ENCODE assay signal across 8 mouse cellular contexts in the genomic region with DNA sequence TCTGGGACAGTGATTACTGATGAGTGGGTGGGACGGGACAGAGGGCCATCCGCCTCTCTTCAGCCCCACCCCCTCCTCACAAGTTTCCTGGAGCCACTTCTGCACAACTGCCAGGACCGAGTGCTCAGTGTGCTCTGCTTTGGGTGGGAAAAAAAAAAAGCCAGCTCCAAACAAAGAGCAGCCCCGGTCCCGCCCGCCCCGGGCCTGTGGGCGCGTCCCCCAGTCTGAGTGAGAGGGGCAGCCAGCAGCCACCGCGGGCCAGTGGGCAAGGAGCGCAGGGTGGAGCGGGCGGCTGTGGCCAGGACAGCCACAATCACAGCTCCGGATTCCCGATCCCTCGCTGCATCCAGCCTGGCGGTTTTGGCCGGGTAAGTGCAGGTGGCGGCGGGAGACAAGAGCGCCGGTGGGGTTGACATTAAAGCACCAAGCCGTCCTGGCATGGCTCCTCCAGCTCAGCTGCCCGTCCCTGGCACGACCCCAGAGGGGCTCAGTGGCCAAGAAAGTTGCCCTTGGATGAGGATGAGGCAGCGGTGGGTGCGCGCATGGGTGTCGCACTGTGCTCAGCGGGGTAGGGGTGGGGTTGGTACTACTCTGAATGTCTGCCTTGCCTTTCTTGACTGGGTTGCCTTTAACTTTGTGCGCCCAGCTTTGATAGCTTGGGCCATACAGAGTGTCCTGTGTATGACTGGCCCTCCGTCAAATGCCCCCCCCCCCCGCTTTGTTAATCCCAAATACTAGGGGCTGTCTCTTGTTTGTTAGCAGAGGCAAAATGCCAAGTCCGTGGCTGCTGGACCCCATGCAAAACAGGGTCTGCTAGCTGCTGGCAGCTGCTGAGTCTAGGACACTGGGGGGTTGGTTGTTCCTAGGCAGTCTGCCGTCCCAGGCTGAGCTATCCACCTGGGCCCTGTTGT. TPM values are rescaled to one million over a fixed set of nuclear protein-coding genes. Genes with fewer than 3 reads are reported as not detected.
A peak's percentile ranks its signal among the peaks of the same experiment; 100 is the strongest.
DNase-seq lines count a peak whose midpoint lies in the region; ATAC-seq and TF ChIP-seq lines count a peak whose summit lies in the region.

A gene (plus strand): TSS at position 79 of the 911 bp plus-strand sequence.

- no peaks in the 10 kb centered on the region for H3K36me3 ChIP-seq in forebrain, postnatal 0 days (ENCODE audit: insufficient read depth)
- H3K36me3 ChIP-seq in hindbrain, embryonic 12.5 days: no peaks in the 10 kb centered on the region
- H3K36me3 ChIP-seq in liver, embryonic 14.5 days (replicated peaks; ENCODE audit: control insufficient read depth, insufficient read depth, low read depth): no peaks in the 10 kb centered on the region
- H3K36me3 ChIP-seq in neural tube, embryonic 15.5 days: no peaks in the 10 kb centered on the region

- ATAC-seq in cerebellum, adult (ENCODE audit: insufficient number of reproducible peaks, low FRiP score, low TSS enrichment): no peak
- peak; percentile 84 for ATAC-seq in forebrain, postnatal 0 days
- peak; percentile 85 for ATAC-seq in hindbrain, embryonic 12.5 days (ENCODE audit: low FRiP score)
- no peak for ATAC-seq in liver, embryonic 14.5 days (ENCODE audit: insufficient read depth)
- peak; percentile 78 for ATAC-seq in neural tube, embryonic 15.5 days (ENCODE audit: low FRiP score)
- no peak for ATAC-seq in activated CD4-positive, CD25-positive, alpha-beta regulatory T cell, adult 4 months

- TF ChIP-seq CTCF in forebrain, postnatal 0 days (IDR thresholded peaks at IDR 0.05; ENCODE audit: low read depth): no peak
- no peak for TF ChIP-seq CTCF in liver, embryonic 14.5 days (IDR thresholded peaks at IDR 0.05; ENCODE audit: low read depth)

- no peaks in the 10 kb centered on the region for H3K27me3 ChIP-seq in forebrain, postnatal 0 days (ENCODE audit: insufficient read depth, low read length)
- H3K27me3 ChIP-seq in hindbrain, embryonic 12.5 days: no peaks in the 10 kb centered on the region
- peaks cover 11% of the 10 kb centered on the region for H3K27me3 ChIP-seq in liver, embryonic 14.5 days (ENCODE audit: control insufficient read depth, insufficient read depth, low read length)
- H3K27me3 ChIP-seq in neural tube, embryonic 15.5 days (replicated peaks): no peaks in the 10 kb centered on the region

- no peaks in the 10 kb centered on the region for H3K9me3 ChIP-seq in forebrain, postnatal 0 days (ENCODE audit: low read length)
- H3K9me3 ChIP-seq in hindbrain, embryonic 12.5 days (replicated peaks): no peaks in the 10 kb centered on the region
- H3K9me3 ChIP-seq in liver, embryonic 14.5 days (ENCODE audit: control insufficient read depth, low read length): no peaks in the 10 kb centered on the region
- H3K9me3 ChIP-seq in neural tube, embryonic 15.5 days (replicated peaks): no peaks in the 10 kb centered on the region

- peak within 1 kb of the TSS; percentile 90 for H3K4me2 ChIP-seq in forebrain, postnatal 0 days (ENCODE audit: low read depth)
- peak within 1 kb of the TSS; percentile 82 for H3K4me2 ChIP-seq in hindbrain, embryonic 12.5 days (replicated peaks)
- peak within 1 kb of the TSS; percentile 33; the same call in 1 of the 2 replicates for H3K4me2 ChIP-seq in liver, embryonic 14.5 days (ENCODE audit: low read depth)
- peak within 1 kb of the TSS; percentile 89 for H3K4me2 ChIP-seq in neural tube, embryonic 15.5 days

- H3K4me3 ChIP-seq in forebrain, postnatal 0 days (ENCODE audit: low read depth, low read length): peak within 1 kb of the TSS; percentile 52
- H3K4me3 ChIP-seq in hindbrain, embryonic 12.5 days: peak within 1 kb of the TSS; percentile 48
- no peak within 1 kb of the TSS for H3K4me3 ChIP-seq in liver, embryonic 14.5 days (ENCODE audit: insufficient read depth in 1 of 2, low read depth in 2 of 2, low read length in 2 of 2)
- H3K4me3 ChIP-seq in neural tube, embryonic 15.5 days (replicated peaks): peak within 1 kb of the TSS; percentile 49

- WGBS in forebrain, postnatal 0 days: 2% methylated on average over 36 of the region's 36 CpGs
- WGBS in hindbrain, embryonic 12.5 days: 2% methylated on average over 36 of the region's 36 CpGs
- WGBS in liver, embryonic 14.5 days (ENCODE audit: insufficient replicate concordance): 6% methylated on average over 36 of the region's 36 CpGs
- WGBS in neural tube, embryonic 15.5 days: 1% methylated on average over 36 of the region's 36 CpGs

- no peak for TF ChIP-seq EP300 in liver, embryonic 14.5 days (IDR thresholded peaks at IDR 0.05; ENCODE audit: low read depth)

- peak within 1 kb of the TSS; percentile 82 for H3K27ac ChIP-seq in forebrain, postnatal 0 days (ENCODE audit: low read depth, low read length)
- H3K27ac ChIP-seq in hindbrain, embryonic 12.5 days: peak within 1 kb of the TSS; percentile 90
- H3K27ac ChIP-seq in liver, embryonic 14.5 days: no peak within 1 kb of the TSS
- H3K27ac ChIP-seq in neural tube, embryonic 15.5 days (replicated peaks): peak within 1 kb of the TSS; percentile 72

- DNase-seq in cerebellum, postnatal 10 days: peak; percentile 82 to 91
- peak; percentile 31 to 36 for DNase-seq in adrenal gland, adult 18-20 months (ENCODE audit: low spot score in 2 of 2)
- DNase-seq in forebrain, postnatal 0 days: peak; percentile 79
- no peak for DNase-seq in liver, embryonic 14.5 days (ENCODE audit: low read depth in 3 of 3, low spot score in 3 of 3)

- peak within 1 kb of the TSS; percentile 78 for H3K9ac ChIP-seq in forebrain, postnatal 0 days
- H3K9ac ChIP-seq in hindbrain, embryonic 12.5 days: peak within 1 kb of the TSS; percentile 81
- no peak within 1 kb of the TSS for H3K9ac ChIP-seq in liver, embryonic 14.5 days (replicated peaks)
- H3K9ac ChIP-seq in neural tube, embryonic 15.5 days (replicated peaks): peak within 1 kb of the TSS; percentile 69

- H3K4me1 ChIP-seq in forebrain, postnatal 0 days (ENCODE audit: insufficient read depth): peaks cover 11% of the 10 kb centered on the region; the same call in 1 of the 2 replicates
- peaks cover 39% of the 10 kb centered on the region for H3K4me1 ChIP-seq in hindbrain, embryonic 12.5 days
- H3K4me1 ChIP-seq in liver, embryonic 14.5 days (replicated peaks; ENCODE audit: control insufficient read depth in 2 of 2, insufficient read depth in 2 of 2, low read length in 1 of 2): no peaks in the 10 kb centered on the region
- peaks cover 27% of the 10 kb centered on the region for H3K4me1 ChIP-seq in neural tube, embryonic 15.5 days

RNA-seq across cellular contexts. Expression of the gene that starts here (rescaled TPM):
- 10 to 100 TPM in 1 of 2 experiments, 1 to 10 TPM in 1; 5.1 to 23.4 TPM for total RNA-seq in adrenal gland, adult 18-20 months (2021)
- 5.9 and 6.4 TPM in 2 replicates for total RNA-seq in forebrain, postnatal 0 days (2014; rRNA removed)
- polyA plus RNA-seq in forebrain, postnatal 0 days (2015; fragmentation: Nextera tagmentation; extraction: Ambion mirVana): 6.8 and 7.6 TPM in 2 replicates
- polyA plus RNA-seq in hindbrain, embryonic 12.5 days (2016; fragmentation: Nextera tagmentation; extraction: Ambion mirVana): 19.3 and 22.9 TPM in 2 replicates
- 0.07 and 0.08 TPM in 2 replicates for polyA plus RNA-seq in liver, embryonic 14.5 days (2012; rRNA removed)
- 0.11 and 0.23 TPM in 2 replicates for polyA plus RNA-seq in liver, embryonic 14.5 days (2014; fragmentation: Nextera tagmentation; extraction: Ambion mirVana)
- 3.7 and 4.5 TPM in 2 replicates for polyA plus RNA-seq in neural tube, embryonic 15.5 days (2015; fragmentation: Nextera tagmentation; extraction: Ambion mirVana)
- not detected for polyA plus RNA-seq in activated CD4-positive, CD25-positive, alpha-beta regulatory T cell, adult 4 months (2017; shearing (Covaris generic))

Comparison
In these comparisons a context has a peak if more than half of its experiments do, and no peak if none do; other contexts are left out.
1. DNase-seq: peak in cerebellum, postnatal 10 days (2 of 2), adrenal gland, adult 18-20 months (2 of 2) and forebrain, postnatal 0 days (single experiment); none in liver, embryonic 14.5 days (0 of 3).
2. ATAC-seq: peak in forebrain, postnatal 0 days (single experiment), hindbrain, embryonic 12.5 days (single experiment) and neural tube, embryonic 15.5 days (single experiment); none in cerebellum, adult (single experiment), liver, embryonic 14.5 days (single experiment) and activated CD4-positive, CD25-positive, alpha-beta regulatory T cell, adult 4 months (single experiment).
3. H3K4me2 ChIP-seq: peak in every context shown above with its lines; median percentile 90 in forebrain, postnatal 0 days; 89 in neural tube, embryonic 15.5 days; 82 in hindbrain, embryonic 12.5 days; 33 in liver, embryonic 14.5 days.
4. H3K4me3 ChIP-seq: peak in forebrain, postnatal 0 days (single experiment), hindbrain, embryonic 12.5 days (single experiment) and neural tube, embryonic 15.5 days (single experiment); none in liver, embryonic 14.5 days (0 of 2).